Mouse (Mus musculus) heart, postnatal 0 days (tissue): ENCODE measurements at regions not wholly inside any gene's neighbourhood (a gene's known extent, or its start where the extent isn't known, plus 50 kb on each side); places are given as distances from the start of the nearest gene placed in this dataset.

Experiments used
- ATAC-seq: fragments of 200-750 bp; cut with Nextera tagmentation; 2 replicates; pipeline ENCODE4 v1.8.0; 2017; ENCODE audit warnings: low read depth, moderate number of reproducible peaks, moderate library complexity; ENCODE audit not compliant: insufficient read depth
- DNase-seq: peaks from one replicate; pipeline ENCODE4 v3.0.0-alpha.2; 2016; ENCODE audit warnings: low spot score
- H3K27ac ChIP-seq: fragments of 300-500 bp; sonication (generic); 2 replicates; pipeline ENCODE4 v1.5.1; 2014; ENCODE audit warnings: low read depth, mild to moderate bottlenecking
- H3K27me3 ChIP-seq: fragments of 300-500 bp; sonication (generic); 2 replicates; pipeline ENCODE4 v1.6.1; 2014; ENCODE audit warnings: low read length, mixed read lengths; ENCODE audit not compliant: control insufficient read depth, insufficient read depth
- H3K36me3 ChIP-seq: fragments of 300-500 bp; sonication (generic); replicated peaks from 2 replicates; pipeline ENCODE4 v1.6.1; 2014; ENCODE audit warnings: low read length, mixed read lengths; ENCODE audit not compliant: control insufficient read depth, insufficient read depth
- H3K4me1 ChIP-seq: fragments of 300-500 bp; sonication (generic); 2 replicates; pipeline ENCODE4 v1.6.1; 2014; ENCODE audit warnings: antibody characterized with exemption; ENCODE audit not compliant: control insufficient read depth, insufficient read depth
- H3K4me2 ChIP-seq: fragments of 300-500 bp; sonication (generic); 2 replicates; pipeline ENCODE4 v1.6.1; 2014; ENCODE audit warnings: low read depth, mild to moderate bottlenecking, low read length, moderate library complexity
- H3K4me3 ChIP-seq: fragments of 300-500 bp; sonication (generic); 2 replicates; pipeline ENCODE4 v1.5.1; 2014; ENCODE audit warnings: low read depth, low read length
- H3K9ac ChIP-seq: fragments of 300-500 bp; sonication (generic); replicated peaks from 2 replicates; pipeline ENCODE4 v1.6.1; 2014; ENCODE audit warnings: low read depth, low read length, mixed read lengths
- H3K9me3 ChIP-seq: fragments of 300-500 bp; sonication (generic); replicated peaks from 2 replicates; pipeline ENCODE4 v1.6.1; 2016; ENCODE audit warnings: low read length; ENCODE audit not compliant: control insufficient read depth
- CTCF ChIP-seq: IDR thresholded peaks from 2 replicates; pipeline ENCODE4 v1.5.1; 2016; ENCODE audit warnings: antibody characterized with exemption, control low read depth, low read depth
- EP300 ChIP-seq: IDR thresholded peaks from 2 replicates; pipeline ENCODE4 v1.6.1; 2016; ENCODE audit warnings: antibody characterized with exemption, low read depth
- WGBS: fragments of 180-500 bp; shearing (Covaris S2); extraction: QIAGEN DNeasy Blood & Tissue Kit; methylation state at CpG from one replicate; pipeline ENCODE4 v1.1.7; 2014; 5-methylcytosine and 5-hydroxymethylcytosine counted together

GRCm38 (mm10) chr6:84463592-84464367, 129.9 kb downstream of the Cyp26b1 start:
- Histone ChIP-seq H3K4me2 (no peak overlapping the region), H3K4me1 (no peaks in the 10 kb centered on the region), H3K9me3 (no peaks in the 10 kb centered on the region), H3K27ac (no peak overlapping the region), H3K4me3 (no peak overlapping the region), H3K27me3 (no peaks in the 10 kb centered on the region), H3K9ac (no peak overlapping the region), H3K36me3 (no peaks in the 10 kb centered on the region)
- no peak for DNase-seq
- TF ChIP-seq CTCF (no peak), EP300 (no peak)
- no peak for ATAC-seq
- WGBS, result 78% methylated on average over 7 of the region's 7 CpGs

GRCm38 (mm10) chr6:84456803-84457202, 136.9 kb downstream of the Cyp26b1 start:
- H3K27ac ChIP-seq, result no peak overlapping the region
- H3K4me3 ChIP-seq, result no peak overlapping the region
- WGBS, result 61% methylated on average over 3 of the region's 3 CpGs
- H3K9me3 ChIP-seq, result no peaks in the 10 kb centered on the region
- DNase-seq (no peak), ATAC-seq (no peak)
- no peak overlapping the region for H3K9ac ChIP-seq
- H3K4me2 ChIP-seq, result no peak overlapping the region
- H3K36me3 ChIP-seq, result no peaks in the 10 kb centered on the region
- H3K4me1 ChIP-seq, result no peaks in the 10 kb centered on the region
- no peak for TF ChIP-seq EP300
- no peak for TF ChIP-seq CTCF
- no peaks in the 10 kb centered on the region for H3K27me3 ChIP-seq

- WGBS, result 30% methylated on average over 4 of the region's 4 CpGs
- Histone ChIP-seq H3K27me3 (no peaks in the 10 kb centered on the region), H3K27ac (no peak overlapping the region), H3K4me2 (no peak overlapping the region), H3K36me3 (no peaks in the 10 kb centered on the region), H3K9me3 (peaks cover 9% of the 10 kb centered on the region; the same call in 1 of the 2 replicates), H3K9ac (no peak overlapping the region), H3K4me3 (no peak overlapping the region), H3K4me1 (no peaks in the 10 kb centered on the region)
- no peak for TF ChIP-seq EP300
- no peak for TF ChIP-seq CTCF
- ATAC-seq (no peak), DNase-seq (no peak)
These were observed 148.6 kb downstream of the Cyp26b1 start for GRCm38 (mm10) chr6:84445093-84445492.

GRCm38 (mm10) chr6:84442667-84443066, 151.0 kb downstream of the Cyp26b1 start:
- 78% methylated on average over 1 of the region's 1 CpGs for WGBS
- TF ChIP-seq CTCF, result no peak
- no peak for TF ChIP-seq EP300
- no peaks in the 10 kb centered on the region for H3K27me3 ChIP-seq
- H3K4me2 ChIP-seq, result no peak overlapping the region
- no peaks in the 10 kb centered on the region for H3K36me3 ChIP-seq
- H3K9ac ChIP-seq, result no peak overlapping the region
- H3K4me1 ChIP-seq, result no peaks in the 10 kb centered on the region
- peaks cover 11% of the 10 kb centered on the region; the same call in 1 of the 2 replicates for H3K9me3 ChIP-seq
- H3K4me3 ChIP-seq, result no peak overlapping the region
- DNase-seq (no peak), ATAC-seq (no peak)
- H3K27ac ChIP-seq, result no peak overlapping the region

GRCm38 (mm10) chr6:84441721-84442480, 151.8 kb downstream of the Cyp26b1 start:
- DNase-seq (no peak), ATAC-seq (no peak)
- no peak for TF ChIP-seq EP300
- no peak for TF ChIP-seq CTCF
- Histone ChIP-seq H3K4me3 (no peak overlapping the region), H3K36me3 (no peaks in the 10 kb centered on the region), H3K4me2 (no peak overlapping the region), H3K27me3 (no peaks in the 10 kb centered on the region), H3K9me3 (peaks cover 11% of the 10 kb centered on the region; the same call in 1 of the 2 replicates), H3K27ac (no peak overlapping the region), H3K4me1 (no peaks in the 10 kb centered on the region), H3K9ac (no peak overlapping the region)
- 82% methylated on average over 5 of the region's 5 CpGs for WGBS
